Mouse (Mus musculus) limb, embryonic 15.5 days (tissue): ENCODE data around the gene Mrgprh. TPM values are rescaled to one million over a fixed set of nuclear protein-coding genes. Genes with fewer than 3 reads are reported as not detected.

ENCODE experiments used
- ATAC-seq: fragments of 200-750 bp; cut with Nextera tagmentation; 2 replicates; pipeline ENCODE4 v1.8.0; 2017; ENCODE audit warnings: low read depth, moderate TSS enrichment; ENCODE audit not compliant: insufficient number of reproducible peaks, low FRiP score, low TSS enrichment
- H3K27ac ChIP-seq: fragments of 300-500 bp; sonication (generic); 2 replicates; pipeline ENCODE4 v1.5.1; 2015; ENCODE audit warnings: moderate library complexity, mild to moderate bottlenecking, inconsistent platforms
- H3K27me3 ChIP-seq: fragments of 300-500 bp; sonication (generic); 2 replicates; pipeline ENCODE4 v1.6.1; 2015; ENCODE audit warnings: inconsistent platforms
- H3K36me3 ChIP-seq: fragments of 300-500 bp; sonication (generic); 2 replicates; pipeline ENCODE4 v1.6.1; 2015; ENCODE audit warnings: inconsistent platforms
- H3K4me1 ChIP-seq: fragments of 300-500 bp; sonication (generic); 2 replicates; pipeline ENCODE4 v1.6.1; 2015; ENCODE audit warnings: inconsistent platforms
- H3K4me2 ChIP-seq: fragments of 300-500 bp; sonication (generic); 2 replicates; pipeline ENCODE4 v1.6.1; 2015; ENCODE audit warnings: mild to moderate bottlenecking, inconsistent platforms
- H3K4me3 ChIP-seq: fragments of 300-500 bp; sonication (generic); 2 replicates; pipeline ENCODE4 v1.5.1; 2015; ENCODE audit warnings: mild to moderate bottlenecking, inconsistent platforms
- H3K9ac ChIP-seq: fragments of 300-500 bp; sonication (generic); 2 replicates; pipeline ENCODE4 v1.6.1; 2015; ENCODE audit warnings: inconsistent platforms
- H3K9me3 ChIP-seq: fragments of 300-500 bp; sonication (generic); 2 replicates; pipeline ENCODE4 v1.6.1; 2016; ENCODE audit warnings: inconsistent platforms
- WGBS: fragments of 180-500 bp; shearing (Covaris S2); methylation state at CpG from one replicate; pipeline ENCODE4 v1.1.7; 2015; 5-methylcytosine and 5-hydroxymethylcytosine counted together
- polyA plus RNA-seq: library from polyadenylated mRNA; unstranded; fragments of >200 nt; fragmentation: Nextera tagmentation; extraction: Ambion mirVana; gene quantifications from 2 replicates; pipeline ENCODE4 v1.2.1, GENCODE M21; 2015

Gene Mrgprh
- polyA plus RNA-seq, 1 experiment from 2014 or later: 0.17 TPM

GRCm38 (mm10) chr17:12847736-12848135, 28.1 kb upstream of the Mrgprh start:
- H3K27me3 ChIP-seq: no peaks in the 10 kb centered on the region
- no peaks in the 10 kb centered on the region for H3K9me3 ChIP-seq
- H3K4me3 ChIP-seq: no peak overlapping the region
- H3K9ac ChIP-seq: no peak overlapping the region
- 52% methylated on average over 4 of the region's 4 CpGs for WGBS
- ATAC-seq: no peak
- no peaks in the 10 kb centered on the region for H3K36me3 ChIP-seq
- H3K4me1 ChIP-seq: peaks cover 24% of the 10 kb centered on the region
- H3K27ac ChIP-seq: no peak overlapping the region
- no peak overlapping the region for H3K4me2 ChIP-seq

GRCm38 (mm10) chr17:12849778-12850382, 26.0 kb upstream of the Mrgprh start:
- Histone ChIP-seq H3K27me3 (no peaks in the 10 kb centered on the region), H3K9ac (no peak overlapping the region), H3K4me3 (no peak overlapping the region), H3K4me1 (peaks cover 18% of the 10 kb centered on the region), H3K9me3 (no peaks in the 10 kb centered on the region), H3K4me2 (no peak overlapping the region), H3K27ac (no peak overlapping the region), H3K36me3 (no peaks in the 10 kb centered on the region)
- no peak for ATAC-seq
- 77% methylated on average over 8 of the region's 8 CpGs for WGBS

- Histone ChIP-seq H3K9me3 (no peaks in the 10 kb centered on the region), H3K4me3 (no peak overlapping the region), H3K27ac (no peak overlapping the region), H3K9ac (no peak overlapping the region), H3K27me3 (no peaks in the 10 kb centered on the region), H3K4me2 (no peak overlapping the region), H3K4me1 (peaks cover 3% of the 10 kb centered on the region), H3K36me3 (no peaks in the 10 kb centered on the region)
- ATAC-seq: no peak
- 78% methylated on average over 11 of the region's 11 CpGs for WGBS
Observed at GRCm38 (mm10) chr17:12851689-12852088, 24.1 kb upstream of the Mrgprh start.

GRCm38 (mm10) chr17:12853821-12854220, 22.0 kb upstream of the Mrgprh start:
- H3K36me3 ChIP-seq: no peaks in the 10 kb centered on the region
- ATAC-seq: no peak
- H3K4me1 ChIP-seq: no peaks in the 10 kb centered on the region
- WGBS: 80% methylated on average over 2 of the region's 2 CpGs
- no peaks in the 10 kb centered on the region for H3K27me3 ChIP-seq
- H3K27ac ChIP-seq: no peak overlapping the region
- H3K4me3 ChIP-seq: no peak overlapping the region
- no peaks in the 10 kb centered on the region for H3K9me3 ChIP-seq
- no peak overlapping the region for H3K4me2 ChIP-seq
- no peak overlapping the region for H3K9ac ChIP-seq

- WGBS: 94% methylated on average over 11 of the region's 11 CpGs
- Histone ChIP-seq H3K27me3 (no peaks in the 10 kb centered on the region), H3K9ac (no peak overlapping the region), H3K9me3 (no peaks in the 10 kb centered on the region), H3K4me1 (no peaks in the 10 kb centered on the region), H3K4me2 (no peak overlapping the region), H3K4me3 (no peak overlapping the region), H3K36me3 (no peaks in the 10 kb centered on the region), H3K27ac (no peak overlapping the region)
- ATAC-seq: no peak
Observed at GRCm38 (mm10) chr17:12854386-12854785, 21.4 kb upstream of the Mrgprh start.

- Histone ChIP-seq H3K27ac (no peak overlapping the region), H3K9ac (no peak overlapping the region), H3K4me1 (no peaks in the 10 kb centered on the region), H3K36me3 (no peaks in the 10 kb centered on the region), H3K9me3 (no peaks in the 10 kb centered on the region), H3K4me2 (no peak overlapping the region), H3K4me3 (no peak overlapping the region), H3K27me3 (no peaks in the 10 kb centered on the region)
- WGBS: 45% methylated on average over 3 of the region's 3 CpGs
- ATAC-seq: no peak
Observed at GRCm38 (mm10) chr17:12857395-12857794, 18.4 kb upstream of the Mrgprh start.

GRCm38 (mm10) chr17:12858072-12858471, 17.8 kb upstream of the Mrgprh start:
- no peaks in the 10 kb centered on the region for H3K4me1 ChIP-seq
- H3K9ac ChIP-seq: no peak overlapping the region
- H3K36me3 ChIP-seq: no peaks in the 10 kb centered on the region
- H3K9me3 ChIP-seq: no peaks in the 10 kb centered on the region
- WGBS: 34% methylated on average over 4 of the region's 4 CpGs
- H3K4me2 ChIP-seq: no peak overlapping the region
- H3K27me3 ChIP-seq: no peaks in the 10 kb centered on the region
- ATAC-seq: no peak
- no peak overlapping the region for H3K4me3 ChIP-seq
- no peak overlapping the region for H3K27ac ChIP-seq

GRCm38 (mm10) chr17:12859006-12859520, 16.8 kb upstream of the Mrgprh start:
- H3K27ac ChIP-seq: no peak overlapping the region
- no peak overlapping the region for H3K4me3 ChIP-seq
- WGBS: 80% methylated on average over 8 of the region's 8 CpGs
- no peaks in the 10 kb centered on the region for H3K27me3 ChIP-seq
- no peak for ATAC-seq
- no peaks in the 10 kb centered on the region for H3K9me3 ChIP-seq
- no peak overlapping the region for H3K9ac ChIP-seq
- no peaks in the 10 kb centered on the region for H3K36me3 ChIP-seq
- H3K4me1 ChIP-seq: no peaks in the 10 kb centered on the region
- H3K4me2 ChIP-seq: no peak overlapping the region

- no peak for ATAC-seq
- H3K27me3 ChIP-seq: no peaks in the 10 kb centered on the region
- H3K4me3 ChIP-seq: no peak overlapping the region
- H3K9ac ChIP-seq: no peak overlapping the region
- no peak overlapping the region for H3K4me2 ChIP-seq
- no peaks in the 10 kb centered on the region for H3K36me3 ChIP-seq
- no peak overlapping the region for H3K27ac ChIP-seq
- peaks cover 9% of the 10 kb centered on the region for H3K4me1 ChIP-seq
- no peaks in the 10 kb centered on the region for H3K9me3 ChIP-seq
Observed at GRCm38 (mm10) chr17:12864111-12864510, 11.7 kb upstream of the Mrgprh start.

- no peak overlapping the region for H3K9ac ChIP-seq
- ATAC-seq: no peak
- no peaks in the 10 kb centered on the region for H3K9me3 ChIP-seq
- no peak overlapping the region for H3K4me2 ChIP-seq
- H3K27ac ChIP-seq: no peak overlapping the region
- H3K36me3 ChIP-seq: no peaks in the 10 kb centered on the region
- H3K27me3 ChIP-seq: no peaks in the 10 kb centered on the region
- H3K4me1 ChIP-seq: peaks cover 13% of the 10 kb centered on the region
- WGBS: 59% methylated on average over 3 of the region's 3 CpGs
- no peak overlapping the region for H3K4me3 ChIP-seq
Observed at GRCm38 (mm10) chr17:12865407-12865806, 10.4 kb upstream of the Mrgprh start.

GRCm38 (mm10) chr17:12866853-12867252, 9.0 kb upstream of the Mrgprh start:
- Histone ChIP-seq H3K4me2 (no peak overlapping the region), H3K9ac (no peak overlapping the region), H3K4me1 (peaks cover 21% of the 10 kb centered on the region), H3K4me3 (no peak overlapping the region), H3K36me3 (no peaks in the 10 kb centered on the region), H3K27ac (peak overlapping the region; percentile 24; the same call in 1 of the 2 replicates), H3K9me3 (no peaks in the 10 kb centered on the region), H3K27me3 (no peaks in the 10 kb centered on the region)
- WGBS: 67% methylated on average over 10 of the region's 10 CpGs
- no peak for ATAC-seq

- H3K4me2 ChIP-seq: no peak within 1 kb of the TSS
Observed at GRCm38 (mm10) chr17:12868043-12868442, 7.8 kb upstream of the Mrgprh start, which contains the start of gene Mas1. TSS of gene Mas1 (minus strand) at chr17:12868143.

More at GRCm38 (mm10) chr17:12868043-12868442, 7.8 kb upstream of the Mrgprh start, which contains the start of gene Mas1:
- Histone ChIP-seq H3K4me1 (peaks cover 29% of the 10 kb centered on the region), H3K4me3 (no peak within 1 kb of the TSS), H3K27me3 (no peaks in the 10 kb centered on the region; the same call in 1 of the 2 replicates), H3K36me3 (no peaks in the 10 kb centered on the region), H3K9me3 (no peaks in the 10 kb centered on the region), H3K9ac (no peak within 1 kb of the TSS), H3K27ac (peak within 1 kb of the TSS; percentile 38; the same call in 1 of the 2 replicates)
- ATAC-seq: no peak
- 27% methylated on average over 2 of the region's 2 CpGs for WGBS
